Comparison of ENCODE assay signal across 13 mouse cellular contexts in genomic region chr8:26840286-26840685, GRCm38 (mm10).
DNase-seq lines count a peak whose midpoint lies in the region; ATAC-seq and TF ChIP-seq lines count a peak whose summit lies in the region.
"Had no signal": no experiment of that assay in that cellular context is flagged by ENCODE, and none has a peak within 500 bp of the region (broad histone marks: within the 10 kb centered on the region; RNA-seq: fewer than 3 reads in every experiment).

No protein-coding gene starts in this region.

- TF ChIP-seq CTCF in forebrain, postnatal 0 days (IDR thresholded peaks at IDR 0.05; ENCODE audit: low read depth) = no peak
- TF ChIP-seq CTCF in lung, adult 2 months (IDR thresholded peaks at IDR 0.05; ENCODE audit: insufficient read depth, low read length) = no peak

- TF ChIP-seq POLR2A in lung, adult 2 months (IDR thresholded peaks at IDR 0.05; ENCODE audit: borderline replicate concordance, extremely low read depth, low read depth, low read length) = no peak

- no peaks in the 10 kb centered on the region for H3K9me3 ChIP-seq in hindbrain, embryonic 10.5 days
- H3K9me3 ChIP-seq in hindbrain, embryonic 11.5 days (ENCODE audit: control insufficient read depth, low read length) = no peaks in the 10 kb centered on the region
- H3K9me3 ChIP-seq in limb, embryonic 10.5 days (replicated peaks) = no peaks in the 10 kb centered on the region
- no peaks in the 10 kb centered on the region for H3K9me3 ChIP-seq in forebrain, postnatal 0 days (ENCODE audit: low read length)
- H3K9me3 ChIP-seq: liver, embryonic 12.5 days had no signal

- DNase-seq in hindbrain, embryonic 10.5 days (ENCODE audit: low spot score) = no peak
- no peak for DNase-seq in hindbrain, embryonic 11.5 days (ENCODE audit: low spot score)
- peak; percentile 57 for DNase-seq in cerebellum, adult 11 months
- DNase-seq in cerebellum, adult 9-11 months = peak; percentile 80
- DNase-seq in limb, embryonic 10.5 days (ENCODE audit: low spot score) = peak; percentile 43
- no peak for DNase-seq in forebrain, postnatal 0 days
- no peak for DNase-seq in right cerebral cortex, postnatal 25 days
- no peak for DNase-seq in lung, adult 2 months
- DNase-seq: layer of hippocampus, postnatal 36 days; retina, postnatal 1 day had no signal

- no peak overlapping the region for H3K4me2 ChIP-seq in hindbrain, embryonic 11.5 days (replicated peaks; ENCODE audit: low read depth, low read length)
- H3K4me2 ChIP-seq in forebrain, postnatal 0 days (ENCODE audit: low read depth) = no peak overlapping the region
- H3K4me2 ChIP-seq: liver, embryonic 12.5 days had no signal

- no peaks in the 10 kb centered on the region for H3K36me3 ChIP-seq in hindbrain, embryonic 10.5 days
- no peaks in the 10 kb centered on the region for H3K36me3 ChIP-seq in hindbrain, embryonic 11.5 days (ENCODE audit: control insufficient read depth, insufficient read depth, low read length)
- H3K36me3 ChIP-seq in limb, embryonic 10.5 days = no peaks in the 10 kb centered on the region
- no peaks in the 10 kb centered on the region for H3K36me3 ChIP-seq in forebrain, postnatal 0 days (ENCODE audit: insufficient read depth)
- H3K36me3 ChIP-seq: liver, embryonic 12.5 days had no signal

- H3K4me1 ChIP-seq in hindbrain, embryonic 10.5 days (replicated peaks) = peaks cover 43% of the 10 kb centered on the region
- peaks cover 3% of the 10 kb centered on the region; the same call in 1 of the 2 replicates for H3K4me1 ChIP-seq in hindbrain, embryonic 11.5 days (replicated peaks; ENCODE audit: control insufficient read depth, insufficient read depth, low read length)
- H3K4me1 ChIP-seq in limb, embryonic 10.5 days = peaks cover 74% of the 10 kb centered on the region
- H3K4me1 ChIP-seq in forebrain, postnatal 0 days (ENCODE audit: insufficient read depth) = no peaks in the 10 kb centered on the region
- no peaks in the 10 kb centered on the region for H3K4me1 ChIP-seq in lung, adult 2 months (ENCODE audit: control insufficient read depth, insufficient read depth, low read length)

- no peak overlapping the region for H3K4me3 ChIP-seq in hindbrain, embryonic 10.5 days
- H3K4me3 ChIP-seq in hindbrain, embryonic 11.5 days (ENCODE audit: low read depth, low read length) = no peak overlapping the region
- H3K4me3 ChIP-seq in limb, embryonic 10.5 days = no peak overlapping the region
- H3K4me3 ChIP-seq in forebrain, postnatal 0 days (ENCODE audit: low read depth, low read length) = no peak overlapping the region
- H3K4me3 ChIP-seq in lung, adult 2 months (replicated peaks; ENCODE audit: extremely low read depth, low read depth, low read length) = no peak overlapping the region
- H3K4me3 ChIP-seq: liver, embryonic 12.5 days had no signal

- H3K9ac ChIP-seq in hindbrain, embryonic 11.5 days (ENCODE audit: low read depth, low read length) = no peak overlapping the region
- H3K9ac ChIP-seq in forebrain, postnatal 0 days = no peak overlapping the region
- H3K9ac ChIP-seq: liver, embryonic 12.5 days had no signal

- ATAC-seq in hindbrain, embryonic 11.5 days (ENCODE audit: low FRiP score) = no peak
- ATAC-seq in forebrain, postnatal 0 days = no peak
- ATAC-seq: forebrain, embryonic 14.5 days; liver, embryonic 12.5 days had no signal

- H3K27me3 ChIP-seq in hindbrain, embryonic 10.5 days (ENCODE audit: insufficient read depth, poor library complexity, severe bottlenecking) = peaks cover 10% of the 10 kb centered on the region
- H3K27me3 ChIP-seq in hindbrain, embryonic 11.5 days (ENCODE audit: control insufficient read depth, insufficient read depth, low read length) = no peaks in the 10 kb centered on the region
- H3K27me3 ChIP-seq in limb, embryonic 10.5 days (ENCODE audit: low read depth, poor library complexity, severe bottlenecking) = peaks cover 44% of the 10 kb centered on the region
- H3K27me3 ChIP-seq in forebrain, postnatal 0 days (ENCODE audit: insufficient read depth, low read length) = no peaks in the 10 kb centered on the region
- H3K27me3 ChIP-seq: CH12.LX; liver, embryonic 12.5 days had no signal

- H3K27ac ChIP-seq in hindbrain, embryonic 10.5 days = 0 out of 2 replicates have a peak overlapping the region, but pooled peaks have one; percentile 2
- no peak overlapping the region for H3K27ac ChIP-seq in hindbrain, embryonic 11.5 days (ENCODE audit: low read depth, low read length)
- peak overlapping the region; percentile 63; the same call in 1 of the 2 replicates for H3K27ac ChIP-seq in limb, embryonic 10.5 days
- H3K27ac ChIP-seq in forebrain, postnatal 0 days (ENCODE audit: low read depth, low read length) = no peak overlapping the region
- H3K27ac ChIP-seq: liver, embryonic 12.5 days had no signal

- whole genome bisulfite sequencing in hindbrain, embryonic 10.5 days = 32% methylated on average over 2 of the region's 2 CpGs
- WGBS in hindbrain, embryonic 11.5 days = 27% methylated on average over 2 of the region's 2 CpGs
- 32% methylated on average over 2 of the region's 2 CpGs for WGBS in limb, embryonic 10.5 days
- 31% methylated on average over 2 of the region's 2 CpGs for WGBS in forebrain, postnatal 0 days
- 62% methylated on average over 2 of the region's 2 CpGs for WGBS in lung, adult 2 months

Comparison
In these comparisons a context has a peak if more than half of its experiments do, and no peak if none do; other contexts are left out.
1. H3K27ac ChIP-seq: peak in hindbrain, embryonic 10.5 days (single experiment) and limb, embryonic 10.5 days (single experiment); none in hindbrain, embryonic 11.5 days (single experiment) and forebrain, postnatal 0 days (single experiment).
2. DNase-seq: peak in cerebellum, adult 11 months (single experiment), cerebellum, adult 9-11 months (single experiment) and limb, embryonic 10.5 days (single experiment); none in hindbrain, embryonic 10.5 days (single experiment), hindbrain, embryonic 11.5 days (single experiment), forebrain, postnatal 0 days (single experiment), right cerebral cortex, postnatal 25 days (single experiment) and lung, adult 2 months (single experiment).